Mouse (Mus musculus) central nervous system, embryonic 11.5 days (tissue): ENCODE results near the gene Mup10. TPM values are rescaled to one million over a fixed set of nuclear protein-coding genes. Genes with fewer than 3 reads are reported as not detected.

Experiments
- polyA plus RNA-seq: library from polyadenylated mRNA; depleted of rRNA; stranded (reverse); fragments of >200 nt; gene quantifications from 2 replicates; pipeline ENCODE4 v1.2.3, GENCODE M21; 2012; rRNA removed

The Mup10 gene
- polyA plus RNA-seq: 0.22 TPM in 1 of 2 replicates, not detected in the other

DNA sequence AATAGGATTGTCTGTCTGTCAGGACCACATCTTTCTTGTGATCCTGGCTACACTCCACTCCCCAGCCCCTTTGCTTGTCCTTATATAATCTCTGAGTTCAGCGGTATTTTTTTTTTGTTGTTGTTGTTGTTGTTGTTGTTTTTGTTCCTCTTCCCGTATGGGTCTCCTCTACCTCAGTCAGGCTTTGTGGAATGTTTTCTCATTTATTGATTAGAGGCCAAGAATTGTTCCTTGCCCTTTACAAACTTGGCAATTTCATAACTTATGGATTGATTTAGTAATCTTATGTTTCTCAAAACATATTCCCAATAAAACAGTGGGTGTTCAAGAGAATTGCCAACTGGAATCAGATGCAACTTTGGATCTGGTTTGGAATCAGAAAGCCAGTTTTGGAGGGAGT is at the start of gene Mup10:
TSS of gene Mup10 (minus strand) at position 101 of the 400 bp plus-strand sequence.

Other genes starting within 250 kb of the Mup10 start
- not detected in 2 replicates for gene Mup9, start 160.2 kb downstream of the Mup10 start, polyA plus RNA-seq
- not detected in 2 replicates for gene Mup1, start 80.2 kb downstream of the Mup10 start, polyA plus RNA-seq
- not detected in 2 replicates for gene Mup11, start 80.2 kb upstream of the Mup10 start, polyA plus RNA-seq
- gene Mup12, start 159.1 kb upstream of the Mup10 start, polyA plus RNA-seq: not detected in 2 replicates
- 0.10 TPM in 1 of 2 replicates, not detected in the other for gene Mup22, start 239.3 kb upstream of the Mup10 start, polyA plus RNA-seq